ENCODE assay signal across 8 mouse cellular contexts in the genomic region with DNA sequence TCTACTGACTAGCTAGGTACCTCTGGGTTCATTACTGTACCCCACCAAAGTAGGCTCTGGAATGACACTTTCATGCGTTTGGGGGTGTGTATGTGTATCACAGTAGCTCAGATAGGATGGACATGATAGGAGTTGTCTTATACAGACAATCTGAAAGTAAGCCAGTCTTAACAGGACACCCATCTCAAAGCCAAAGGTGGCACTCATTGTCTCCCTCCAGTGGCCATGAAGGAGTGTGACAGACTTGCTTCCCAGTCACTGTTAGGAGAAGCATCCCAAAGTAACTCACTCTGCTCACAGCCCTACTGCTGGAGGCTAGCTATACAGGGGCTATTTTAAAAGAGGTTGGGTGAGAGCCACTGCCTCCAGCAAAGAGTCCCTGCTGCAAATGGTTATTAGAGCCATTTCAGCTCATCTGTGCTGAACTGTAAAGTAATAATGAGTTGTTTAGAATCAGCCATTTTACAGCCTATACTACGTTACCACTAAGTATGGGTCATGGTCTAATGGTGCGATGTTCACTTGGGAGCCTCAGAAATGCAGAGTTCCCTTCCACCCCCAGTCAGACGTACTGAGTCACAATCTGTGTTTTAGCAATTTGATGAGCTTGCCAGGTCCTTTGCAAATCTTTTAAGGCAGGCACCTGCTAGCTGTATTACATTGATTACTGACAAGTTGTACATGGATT.
A peak's percentile ranks its signal among the peaks of the same experiment; 100 is the strongest.
DNase-seq lines count a peak whose midpoint lies in the region; ATAC-seq and TF ChIP-seq lines count a peak whose summit lies in the region.

No protein-coding gene starts in this region.

- no peaks in the 10 kb centered on the region for H3K9me3 ChIP-seq in stomach, postnatal 0 days (ENCODE audit: control insufficient read depth, low read length)

- DNase-seq in layer of hippocampus, adult 2 months (ENCODE audit: low spot score in 2 of 2) = peak; percentile 31 to 45
- DNase-seq in layer of hippocampus, adult 8-10 months (ENCODE audit: low spot score in 2 of 2) = no peak
- peak; percentile 25 to 76 for DNase-seq in adrenal gland, adult (ENCODE audit: inconsistent age in 2 of 2, low spot score in 1 of 2)
- DNase-seq in embryo, embryonic 10.5 days (ENCODE audit: low spot score) = peak; percentile 82
- DNase-seq in layer of hippocampus, postnatal 10 days (ENCODE audit: low spot score in 2 of 2) = peak; percentile 49 to 55
- peak; percentile 44 for DNase-seq in stomach, postnatal 0 days (ENCODE audit: low spot score)

- TF ChIP-seq EP300 in stomach, postnatal 0 days (optimal IDR thresholded peaks at IDR 0.05) = no peak

- TF ChIP-seq CTCF in layer of hippocampus, adult 2 months (conservative IDR thresholded peaks at IDR 0.05) = peak; percentile 85
- TF ChIP-seq CTCF in stomach, postnatal 0 days (IDR thresholded peaks at IDR 0.05; ENCODE audit: low read depth) = peak; percentile 88

- H3K27me3 ChIP-seq in stomach, postnatal 0 days (ENCODE audit: control insufficient read depth, insufficient read depth, low read length) = no peaks in the 10 kb centered on the region

- H3K9ac ChIP-seq in stomach, postnatal 0 days (ENCODE audit: low read length) = no peak overlapping the region

- no peak overlapping the region for H3K4me3 ChIP-seq in layer of hippocampus, adult 2 months
- H3K4me3 ChIP-seq in stomach, postnatal 0 days (ENCODE audit: low read depth, low read length) = no peak overlapping the region

- WGBS in stomach, postnatal 0 days = 75% methylated on average over 4 of the region's 4 CpGs

- H3K4me1 ChIP-seq in stomach, postnatal 0 days (replicated peaks; ENCODE audit: control insufficient read depth, insufficient read depth) = no peaks in the 10 kb centered on the region

- H3K27ac ChIP-seq in layer of hippocampus, adult 2 months = peak overlapping the region; percentile 10; the same call in 1 of the 2 replicates
- H3K27ac ChIP-seq in stomach, postnatal 0 days (replicated peaks) = no peak overlapping the region

- H3K36me3 ChIP-seq in stomach, postnatal 0 days (ENCODE audit: control insufficient read depth, insufficient read depth, low read length) = no peaks in the 10 kb centered on the region

- H3K4me2 ChIP-seq in stomach, postnatal 0 days (replicated peaks; ENCODE audit: low read depth) = no peak overlapping the region

- peak; percentile 40 to 83; a peak in 3 of 4 replicates for ATAC-seq in hematopoietic stem cell, adult 5-6 weeks (replicated peaks in 1 of 2; ENCODE audit: insufficient read depth in 1 of 2, low FRiP score in 2 of 2, low TSS enrichment in 1 of 2, low read depth in 1 of 2, poor library complexity in 2 of 2, severe bottlenecking in 2 of 2)
- peak; percentile 94 for ATAC-seq in megakaryocyte progenitor cell, adult 5-6 weeks (replicated peaks; ENCODE audit: poor library complexity)
- no peak for ATAC-seq in stomach, postnatal 0 days (ENCODE audit: low FRiP score, low TSS enrichment)

Comparison
In these comparisons a context has a peak if more than half of its experiments do, and no peak if none do; other contexts are left out.
1. DNase-seq: peak in layer of hippocampus, adult 2 months (2 of 2), adrenal gland, adult (2 of 2), embryo, embryonic 10.5 days (single experiment), layer of hippocampus, postnatal 10 days (2 of 2) and stomach, postnatal 0 days (single experiment); none in layer of hippocampus, adult 8-10 months (0 of 2).